Mouse (Mus musculus) heart, adult 18-20 months (tissue): Measurements from ENCODE around the gene Olfr815. TPM values are rescaled to one million over a fixed set of nuclear protein-coding genes. Genes with fewer than 3 reads are reported as not detected.
"Not testable (repeated sequence)": the region's sequence is repeated elsewhere in the genome, so short reads cannot be mapped to it uniquely, and the experiment has no call there.

Experiments
- DNase-seq, 2 experiments: peaks; one replicate each; pipeline ENCODE4 v3.0.0; 2021 to 2022; ENCODE audit warnings: mixed read lengths in 1 of 2
- long read RNA-seq, 2 experiments: library from polyadenylated mRNA; stranded (forward); transcript quantifications; one replicate each; pipeline ENCODE4 v2.0.0; 2021
- total RNA-seq, 2 experiments: library from RNA; stranded (reverse); gene quantifications; 2 replicates each; pipeline ENCODE4 v1.2.3; 2021

Olfr815 gene
- total RNA-seq = not detected
- long read RNA-seq, experiment 1 = 0 reads
- long read RNA-seq, experiment 2 = 0 reads

- DNase-seq = not testable (repeated sequence)
Observed at GRCm38 (mm10) chr10:129905767-129906166, at the start of gene Olfr815. Gene Olfr815, minus strand, starts transcription at chr10:129905867.

GRCm38 (mm10) chr10:129949000-129949399 is 43.3 kb upstream of the Olfr815 start, which contains the start of gene Olfr818:
Gene Olfr818, minus strand, starts transcription at chr10:129949100.
- DNase-seq = no peak

- DNase-seq = no peak
Observed at GRCm38 (mm10) chr10:129915497-129915896, 9.8 kb upstream of the Olfr815 start, which contains the start of gene Olfr816. Gene Olfr816, minus strand, starts transcription at chr10:129915597.

GRCm38 (mm10) chr10:129885934-129886333 is 19.7 kb downstream of the Olfr815 start:
- no peak for DNase-seq

GRCm38 (mm10) chr10:129885496-129885895 is 20.2 kb downstream of the Olfr815 start:
- not testable (repeated sequence) for DNase-seq

GRCm38 (mm10) chr10:129879751-129880150 is 25.9 kb downstream of the Olfr815 start, which contains the start of gene Olfr814:
Gene Olfr814, minus strand, starts transcription at chr10:129879851.
- not testable (repeated sequence) for DNase-seq

GRCm38 (mm10) chr10:129855067-129855466 is 50.6 kb downstream of the Olfr815 start, which contains the start of gene Olfr813:
Gene Olfr813, plus strand, starts transcription at chr10:129855367.
- DNase-seq = no peak

Other genes starting within 250 kb of the Olfr815 start
- gene Olfr800, start 248.2 kb downstream of the Olfr815 start, total RNA-seq = not detected
- gene Olfr801, start 232.0 kb downstream of the Olfr815 start, total RNA-seq = not detected
- not detected for gene Olfr802, start 217.7 kb downstream of the Olfr815 start, total RNA-seq
- not detected for gene Olfr803, start 211.6 kb downstream of the Olfr815 start, total RNA-seq
- gene Olfr804, start 202.7 kb downstream of the Olfr815 start, total RNA-seq = not detected
- not detected for gene Olfr805, start 176.5 kb downstream of the Olfr815 start, total RNA-seq
- gene Olfr806, start 163.9 kb downstream of the Olfr815 start, total RNA-seq = not detected
- gene Olfr807, start 148.1 kb downstream of the Olfr815 start, total RNA-seq = not detected
- gene Olfr808, start 140.4 kb downstream of the Olfr815 start, total RNA-seq = not detected
- not detected for gene Olfr809, start 131.2 kb downstream of the Olfr815 start, total RNA-seq
- not detected for gene Olfr810, start 111.0 kb downstream of the Olfr815 start, total RNA-seq
- not detected for gene Olfr811, start 101.5 kb downstream of the Olfr815 start, total RNA-seq
- gene Olfr812, start 59.8 kb downstream of the Olfr815 start, total RNA-seq = not detected
- gene Olfr813, start 50.5 kb downstream of the Olfr815 start, total RNA-seq = not detected
- gene Olfr814, start 26.0 kb downstream of the Olfr815 start, total RNA-seq = not detected
- gene Olfr816, start 9.7 kb upstream of the Olfr815 start, total RNA-seq = not detected
- gene Olfr818, start 43.2 kb upstream of the Olfr815 start, total RNA-seq = not detected
- gene Olfr819, start 61.4 kb upstream of the Olfr815 start, total RNA-seq = not detected
- gene Olfr247, start 70.3 kb upstream of the Olfr815 start, total RNA-seq = not detected
- not detected for gene Gm10310, start 79.2 kb upstream of the Olfr815 start, total RNA-seq
- gene Olfr820, start 106.8 kb upstream of the Olfr815 start, total RNA-seq = not detected
- gene Olfr821, start 124.5 kb upstream of the Olfr815 start, total RNA-seq = not detected
- gene Olfr822, start 165.3 kb upstream of the Olfr815 start, total RNA-seq = not detected
- gene Olfr823, start 209.5 kb upstream of the Olfr815 start, total RNA-seq = not detected
- gene Olfr824, start 224.1 kb upstream of the Olfr815 start, total RNA-seq = not detected